Mouse (Mus musculus) fibroblast of lung, adult 2 months (primary cell): ENCODE measurements around the gene Gpr83.
A peak's percentile ranks its signal among the peaks of the same experiment; 100 is the strongest.

Source experiments
- DNase-seq: peaks from one replicate; pipeline ENCODE4 v3.0.0-alpha.2; 2011; ENCODE audit warnings: low read depth

Gpr83 gene

GRCm38 (mm10) chr9:14904741-14905475, 44.9 kb downstream of the Gpr83 start:
- DNase-seq: peak; percentile 7

DNA sequence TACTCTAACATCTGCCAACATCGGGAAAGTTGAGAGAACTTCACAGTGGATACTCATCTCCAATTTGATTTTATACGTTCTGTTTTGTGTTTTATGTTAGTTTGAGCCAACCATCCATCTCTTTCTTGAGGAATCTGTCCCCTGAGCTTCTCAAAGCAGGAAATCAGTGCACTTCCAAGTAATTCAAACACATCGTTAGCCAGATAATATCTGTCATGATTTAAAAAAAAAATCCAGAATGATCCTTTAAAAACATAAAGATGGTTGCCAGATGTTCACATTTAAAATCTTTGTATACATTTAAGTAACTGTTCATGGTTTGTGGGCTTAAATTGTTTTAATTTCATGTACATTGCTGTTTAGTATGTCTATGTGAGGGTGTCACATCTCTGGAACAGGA, 45.9 kb downstream of the Gpr83 start:
- DNase-seq: no peak

GRCm38 (mm10) chr9:14907816-14908415, 47.9 kb downstream of the Gpr83 start:
- DNase-seq: no peak

DNA sequence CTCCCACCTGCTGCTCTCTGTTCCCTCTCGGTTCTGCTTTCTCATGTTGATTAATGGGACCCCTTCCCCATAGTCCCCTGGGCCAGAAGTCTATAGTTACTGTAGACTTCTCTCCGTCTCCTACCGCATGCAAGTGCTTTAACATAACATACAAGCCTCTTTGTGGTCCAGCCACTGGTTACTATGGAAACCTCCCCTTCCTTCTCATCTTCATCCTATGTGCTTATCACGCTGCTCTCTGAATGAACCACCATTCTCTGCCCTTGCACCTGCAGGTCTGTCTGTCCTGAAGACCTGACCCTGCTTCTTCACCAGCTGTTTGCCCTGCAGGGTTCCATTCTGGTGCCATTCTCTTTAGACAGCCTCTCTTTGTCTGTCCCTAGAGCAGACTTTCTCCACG, 50.0 kb downstream of the Gpr83 start:
- DNase-seq: no peak

- DNase-seq: no peak
Observed at GRCm38 (mm10) chr9:14912037-14912436, 52.0 kb downstream of the Gpr83 start.

DNA sequence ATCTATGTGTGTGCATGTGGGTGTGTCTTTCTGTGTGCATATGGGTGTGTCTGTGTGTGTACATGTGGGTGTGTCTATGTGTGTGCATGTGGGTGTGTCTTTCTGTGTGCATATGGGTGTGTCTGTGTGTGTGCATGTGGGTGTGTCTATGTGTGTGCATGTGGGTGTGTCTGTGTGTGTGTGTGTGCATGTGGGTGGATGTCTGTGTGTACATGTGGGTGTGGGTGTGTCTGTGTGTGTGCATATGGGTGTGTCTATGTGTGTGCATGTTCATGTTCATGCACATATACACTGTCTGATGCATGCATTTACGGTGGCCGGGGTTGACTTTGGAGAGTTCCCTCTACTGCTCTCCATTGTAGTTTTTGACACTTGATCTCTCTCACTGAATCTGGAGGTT, 57.7 kb downstream of the Gpr83 start:
- DNase-seq: no peak

DNA sequence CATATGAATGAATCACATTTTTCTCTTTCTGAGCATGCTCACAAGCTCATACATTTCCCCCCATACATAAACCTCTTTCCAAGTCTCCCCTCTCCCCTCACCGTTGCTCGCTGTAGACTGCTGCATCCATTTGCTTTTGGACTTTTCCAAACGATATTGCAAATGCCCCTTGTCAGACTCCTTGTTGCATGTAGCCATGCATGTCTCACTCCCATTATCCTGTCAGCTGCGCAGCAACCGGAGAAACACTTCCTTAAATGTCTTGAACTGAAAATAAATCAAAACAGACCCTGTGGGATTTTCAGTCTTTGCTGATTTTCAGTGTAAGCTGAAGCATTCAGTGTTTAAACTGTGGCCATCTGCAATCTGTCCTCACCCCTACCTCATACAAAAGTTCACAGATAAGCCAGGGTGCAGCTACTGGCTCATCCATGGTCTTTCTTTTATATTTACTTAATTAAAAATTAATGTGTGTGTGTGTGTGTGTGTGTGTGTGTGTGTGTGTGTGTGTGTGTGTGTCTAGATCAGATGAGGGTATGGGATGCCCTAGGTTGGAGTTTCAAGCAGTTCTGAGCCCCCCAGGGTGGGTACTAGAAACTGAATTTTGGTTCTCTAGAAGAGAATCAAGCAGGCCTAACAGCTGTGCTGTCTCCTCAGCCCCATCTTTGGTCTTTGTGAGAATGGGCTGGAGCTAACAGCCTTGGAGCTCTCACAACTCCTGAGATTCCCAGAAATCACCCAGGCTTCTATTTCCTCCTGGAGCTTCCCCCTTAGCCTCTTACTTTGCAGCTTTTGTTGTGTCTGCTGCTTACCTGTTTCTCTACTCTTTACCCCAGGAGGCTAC, 59.0 kb downstream of the Gpr83 start:
- no peak for DNase-seq
